In the genomic region with DNA sequence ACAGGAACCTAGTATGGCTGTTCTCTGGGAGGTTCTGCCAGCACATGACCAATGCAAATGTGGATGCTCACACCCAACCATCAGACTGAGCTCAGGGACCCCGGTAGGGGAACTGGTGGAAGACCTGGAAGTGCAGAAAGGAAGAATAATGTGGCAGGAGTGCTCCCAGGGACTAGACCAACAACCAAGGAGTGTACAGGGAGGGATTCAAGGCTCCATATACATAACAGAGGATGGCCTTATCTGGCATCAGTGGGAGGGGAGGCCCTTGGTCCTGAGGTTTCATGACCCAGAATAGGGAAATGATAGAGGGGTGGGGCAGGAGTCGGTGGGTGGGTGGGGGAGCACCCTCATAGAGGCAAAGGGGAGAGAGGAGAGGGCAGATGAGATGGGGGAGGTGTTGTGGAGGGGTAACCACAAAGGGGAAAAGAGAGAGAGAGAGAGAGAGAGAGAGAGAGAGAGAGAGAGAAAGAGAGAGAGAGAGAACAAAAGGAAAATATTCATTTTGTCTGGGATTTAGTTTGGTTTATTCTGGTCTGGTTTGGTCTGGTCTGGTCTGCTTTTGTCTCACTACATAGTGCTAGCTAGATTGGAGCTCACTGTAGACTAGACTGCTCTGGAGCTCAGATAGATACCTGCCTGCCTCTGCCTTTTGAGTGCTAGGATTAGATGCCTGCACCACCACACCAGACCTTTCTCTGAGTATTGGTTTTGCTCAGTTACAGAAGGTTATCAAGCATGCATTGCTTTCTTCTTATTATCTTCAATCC, we compare ENCODE assay signal across 27 mouse cellular contexts.
DNase-seq lines count a peak whose midpoint lies in the region; ATAC-seq lines count a peak whose summit lies in the region.
"Had no signal": no experiment of that assay in that cellular context is flagged by ENCODE, and none has a peak within 500 bp of the region (broad histone marks: within the 10 kb centered on the region; RNA-seq: fewer than 3 reads in every experiment).

No protein-coding gene starts in this region.

- WGBS in embryonic facial prominence, embryonic 13.5 days = 77% methylated on average over 2 of the region's 2 CpGs
- 74% methylated on average over 2 of the region's 2 CpGs for WGBS in embryonic facial prominence, embryonic 10.5 days

- H3K4me2 ChIP-seq in embryonic facial prominence, embryonic 13.5 days = no peak overlapping the region
- H3K4me2 ChIP-seq: embryonic facial prominence, embryonic 12.5 days; embryonic facial prominence, embryonic 15.5 days; forebrain, embryonic 12.5 days had no signal

- no peak overlapping the region for H3K27ac ChIP-seq in embryonic facial prominence, embryonic 13.5 days
- no peak overlapping the region for H3K27ac ChIP-seq in embryonic facial prominence, embryonic 10.5 days (replicated peaks)
- H3K27ac ChIP-seq: embryonic facial prominence, embryonic 12.5 days; embryonic facial prominence, embryonic 15.5 days; forebrain, embryonic 10.5 days; forebrain, embryonic 12.5 days had no signal

- H3K4me1 ChIP-seq in embryonic facial prominence, embryonic 13.5 days = no peaks in the 10 kb centered on the region
- H3K4me1 ChIP-seq in embryonic facial prominence, embryonic 10.5 days = no peaks in the 10 kb centered on the region
- H3K4me1 ChIP-seq: embryonic facial prominence, embryonic 12.5 days; embryonic facial prominence, embryonic 15.5 days; forebrain, embryonic 10.5 days; forebrain, embryonic 12.5 days had no signal

- no peaks in the 10 kb centered on the region for H3K36me3 ChIP-seq in embryonic facial prominence, embryonic 13.5 days
- H3K36me3 ChIP-seq in embryonic facial prominence, embryonic 10.5 days (replicated peaks) = no peaks in the 10 kb centered on the region
- H3K36me3 ChIP-seq: embryonic facial prominence, embryonic 12.5 days; embryonic facial prominence, embryonic 15.5 days; forebrain, embryonic 10.5 days; forebrain, embryonic 12.5 days; G1E had no signal

- 0 out of 2 replicates have a peak, but pooled peaks have one; percentile 52 for ATAC-seq in embryonic facial prominence, embryonic 13.5 days (ENCODE audit: insufficient number of reproducible peaks, insufficient read depth, low FRiP score, low TSS enrichment, low read depth)
- ATAC-seq in activated CD4-positive, CD25-positive, alpha-beta regulatory T cell, adult 4 months = no peak
- ATAC-seq: CD4-positive, CD25-positive, alpha-beta regulatory T cell, adult 4 months; forebrain, embryonic 14.5 days; forebrain, embryonic 16.5 days; Patski had no signal

- no peak overlapping the region for H3K4me3 ChIP-seq in embryonic facial prominence, embryonic 13.5 days
- H3K4me3 ChIP-seq in embryonic facial prominence, embryonic 10.5 days = no peak overlapping the region
- H3K4me3 ChIP-seq: embryonic facial prominence, embryonic 12.5 days; embryonic facial prominence, embryonic 15.5 days; erythroblast, embryonic 14.5 days; forebrain, embryonic 10.5 days; forebrain, embryonic 12.5 days had no signal

- no peaks in the 10 kb centered on the region for H3K9me3 ChIP-seq in embryonic facial prominence, embryonic 13.5 days
- no peaks in the 10 kb centered on the region for H3K9me3 ChIP-seq in embryonic facial prominence, embryonic 10.5 days
- H3K9me3 ChIP-seq: embryonic facial prominence, embryonic 12.5 days; embryonic facial prominence, embryonic 15.5 days; forebrain, embryonic 10.5 days; forebrain, embryonic 12.5 days; G1E had no signal

- no peak overlapping the region for H3K9ac ChIP-seq in embryonic facial prominence, embryonic 13.5 days
- H3K9ac ChIP-seq: embryonic facial prominence, embryonic 12.5 days; embryonic facial prominence, embryonic 15.5 days; forebrain, embryonic 12.5 days had no signal

- no peak for DNase-seq in embryonic facial prominence, embryonic 10.5 days (ENCODE audit: low spot score)
- peak; percentile 41 for DNase-seq in R1 (ENCODE audit: low read depth, low spot score)
- DNase-seq in layer of hippocampus, adult 18-20 months (ENCODE audit: low spot score in 2 of 2) = no peak
- DNase-seq: adrenal gland, adult 2 months; adrenal gland, postnatal 10 days; adrenal gland, postnatal 25 days; B cell, adult 2 months; cerebellum, adult 11 months; cerebellum, adult 18-20 months; cerebellum, adult 8-10 months; cerebellum, adult 9-11 months; cerebellum, postnatal 14 days; cerebellum, postnatal 36 days; embryo, embryonic 11 days had no signal

- no peaks in the 10 kb centered on the region for H3K27me3 ChIP-seq in embryonic facial prominence, embryonic 13.5 days
- no peaks in the 10 kb centered on the region for H3K27me3 ChIP-seq in embryonic facial prominence, embryonic 10.5 days (replicated peaks; ENCODE audit: low read depth, poor library complexity, severe bottlenecking)
- H3K27me3 ChIP-seq: CH12.LX; embryonic facial prominence, embryonic 12.5 days; embryonic facial prominence, embryonic 15.5 days; forebrain, embryonic 12.5 days; Patski had no signal
